8 mouse cellular contexts compared by ENCODE assay signal in the genomic region with DNA sequence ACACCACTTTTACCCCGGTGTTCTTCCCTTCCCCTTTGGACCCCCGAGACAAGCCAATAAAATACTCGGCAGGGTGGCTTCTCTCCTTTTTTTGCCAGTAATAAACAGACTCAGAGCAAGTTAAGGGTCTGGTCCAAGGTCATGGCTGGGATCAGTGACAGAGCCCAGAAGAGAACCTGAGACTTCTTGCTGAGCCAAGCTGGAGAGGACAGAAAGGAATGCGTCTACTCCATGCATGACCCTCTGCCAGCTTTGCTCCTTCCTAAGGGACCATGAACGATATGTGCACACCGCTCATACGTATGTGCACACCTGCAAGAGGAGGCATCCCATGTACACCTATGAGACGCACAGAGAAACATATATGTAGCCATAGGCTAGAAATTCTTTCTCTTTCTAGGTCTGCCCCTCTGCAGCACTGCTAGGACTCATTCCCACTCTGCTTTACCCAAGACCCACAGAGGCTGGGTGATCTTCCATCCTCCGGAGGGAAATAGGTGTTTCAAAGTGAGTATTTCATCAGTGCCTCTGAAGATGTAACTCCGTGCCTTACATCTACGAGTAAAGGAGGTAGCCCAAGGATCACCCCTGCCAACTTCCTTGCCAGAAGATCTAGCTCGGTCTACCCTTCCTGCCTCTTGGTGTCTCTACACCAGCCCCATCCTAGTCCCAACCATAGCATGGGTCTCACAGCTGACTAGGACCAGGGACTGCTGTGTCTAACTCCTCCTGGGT. TPM values are rescaled to one million over a fixed set of nuclear protein-coding genes. Genes with fewer than 3 reads are reported as not detected.
DNase-seq lines count a peak whose midpoint lies in the region; ATAC-seq and TF ChIP-seq lines count a peak whose summit lies in the region.

No protein-coding gene starts in this region.

- no peaks in the 10 kb centered on the region for H3K79me2 ChIP-seq in myocyte (ENCODE audit: control insufficient read depth, insufficient read depth)

- H3K9ac ChIP-seq in kidney, embryonic 15.5 days: peak overlapping the region; percentile 65
- H3K9ac ChIP-seq in hindbrain, embryonic 16.5 days (ENCODE audit: low read depth, low read length): peak overlapping the region; percentile 85

- no peak overlapping the region for H3K27ac ChIP-seq in kidney, embryonic 15.5 days
- peak overlapping the region; percentile 62; the same call in 1 of the 2 replicates for H3K27ac ChIP-seq in embryonic facial prominence, embryonic 10.5 days (replicated peaks)
- peak overlapping the region; percentile 36 for H3K27ac ChIP-seq in hindbrain, embryonic 16.5 days (ENCODE audit: low read depth, low read length)

- no peak for TF ChIP-seq POLR2A in myocyte (IDR thresholded peaks at IDR 0.05; ENCODE audit: insufficient read length, low read depth)

- H3K4me3 ChIP-seq in kidney, embryonic 15.5 days (replicated peaks): peak overlapping the region; percentile 64
- peak overlapping the region; percentile 62 for H3K4me3 ChIP-seq in embryonic facial prominence, embryonic 10.5 days
- H3K4me3 ChIP-seq in hindbrain, embryonic 16.5 days (ENCODE audit: low read length): peak overlapping the region; percentile 80
- H3K4me3 ChIP-seq in myocyte: peak overlapping the region; percentile 18

- 48% methylated on average over 12 of the region's 12 CpGs for WGBS in kidney, embryonic 15.5 days
- 55% methylated on average over 12 of the region's 12 CpGs for WGBS in embryonic facial prominence, embryonic 10.5 days
- 46% methylated on average over 12 of the region's 12 CpGs for WGBS in hindbrain, embryonic 16.5 days

- H3ac ChIP-seq in myocyte (ENCODE audit: control insufficient read depth, insufficient read length): no peak overlapping the region

- H3K4me2 ChIP-seq in kidney, embryonic 15.5 days: peak overlapping the region; percentile 91
- H3K4me2 ChIP-seq in hindbrain, embryonic 16.5 days (ENCODE audit: low read length): peak overlapping the region; percentile 88
- peak overlapping the region; percentile 79 for H3K4me2 ChIP-seq in myocyte (ENCODE audit: low read depth)

- no peak for DNase-seq in kidney, postnatal 10 days
- DNase-seq in embryonic facial prominence, embryonic 10.5 days (ENCODE audit: low spot score): no peak
- no peak for DNase-seq in MN1 (ENCODE audit: low spot score)
- DNase-seq in layer of hippocampus, postnatal 10 days (ENCODE audit: low spot score in 2 of 2): no peak

- no peak for ATAC-seq in kidney, embryonic 15.5 days (replicated peaks; ENCODE audit: low FRiP score)
- no peak for ATAC-seq in hindbrain, embryonic 16.5 days
- ATAC-seq in monocyte, adult 5-6 weeks (replicated peaks; ENCODE audit: insufficient number of reproducible peaks, low FRiP score, low TSS enrichment, poor library complexity, severe bottlenecking): no peak

- H3K4me1 ChIP-seq in kidney, embryonic 15.5 days: peaks cover 26% of the 10 kb centered on the region
- H3K4me1 ChIP-seq in embryonic facial prominence, embryonic 10.5 days: peaks cover 31% of the 10 kb centered on the region
- peaks cover 34% of the 10 kb centered on the region for H3K4me1 ChIP-seq in hindbrain, embryonic 16.5 days (ENCODE audit: control insufficient read depth, insufficient read depth, low read depth, low read length)

- H3K9me3 ChIP-seq in kidney, embryonic 15.5 days (replicated peaks): no peaks in the 10 kb centered on the region
- H3K9me3 ChIP-seq in embryonic facial prominence, embryonic 10.5 days: no peaks in the 10 kb centered on the region
- H3K9me3 ChIP-seq in hindbrain, embryonic 16.5 days (ENCODE audit: control insufficient read depth, low read length): no peaks in the 10 kb centered on the region

- H3K27me3 ChIP-seq in kidney, embryonic 15.5 days: peaks cover 17% of the 10 kb centered on the region
- peaks cover 35% of the 10 kb centered on the region for H3K27me3 ChIP-seq in embryonic facial prominence, embryonic 10.5 days (replicated peaks; ENCODE audit: low read depth, poor library complexity, severe bottlenecking)
- no peaks in the 10 kb centered on the region for H3K27me3 ChIP-seq in hindbrain, embryonic 16.5 days (replicated peaks; ENCODE audit: control insufficient read depth, insufficient read depth, low read length)
- H3K27me3 ChIP-seq in myocyte (ENCODE audit: control insufficient read depth, insufficient read depth, insufficient read length): peaks cover 17% of the 10 kb centered on the region

- no peaks in the 10 kb centered on the region for H3K36me3 ChIP-seq in kidney, embryonic 15.5 days
- no peaks in the 10 kb centered on the region for H3K36me3 ChIP-seq in embryonic facial prominence, embryonic 10.5 days (replicated peaks)
- H3K36me3 ChIP-seq in hindbrain, embryonic 16.5 days (ENCODE audit: control insufficient read depth, insufficient read depth, low read length): no peaks in the 10 kb centered on the region
- no peaks in the 10 kb centered on the region for H3K36me3 ChIP-seq in myocyte (ENCODE audit: control insufficient read depth, insufficient read depth)

TF ChIP-seq in myocyte, 11 proteins besides CTCF, POLR2A, EP300 and RAD21:
- TF ChIP-seq MYOD1 (IDR thresholded peaks at IDR 0.05; ENCODE audit: control insufficient read depth in 1 of 3, insufficient read length in 2 of 3, low read depth in 2 of 3) (no peak), SRF (IDR thresholded peaks at IDR 0.05; ENCODE audit: control insufficient read depth, insufficient read length, low read depth) (no peak), E2F4 (IDR thresholded peaks at IDR 0.05; ENCODE audit: insufficient read depth) (no peak), MYOG (IDR thresholded peaks at IDR 0.05; ENCODE audit: control insufficient read depth in 1 of 3, insufficient read depth in 1 of 3, insufficient read length in 2 of 3, low read depth in 2 of 3) (no peak), REST (IDR thresholded peaks at IDR 0.05; ENCODE audit: insufficient read depth, insufficient read length) (no peak), USF1 (IDR thresholded peaks at IDR 0.05; ENCODE audit: low read depth) (no peak), CEBPB (IDR thresholded peaks at IDR 0.05; ENCODE audit: insufficient read depth, poor library complexity, severe bottlenecking) (no peak), POLR2AphosphoS2 (IDR thresholded peaks at IDR 0.05; ENCODE audit: insufficient read length, low read depth) (no peak), TCF3 (IDR thresholded peaks at IDR 0.05; ENCODE audit: insufficient read length, low read depth) (no peak), TCF12 (IDR thresholded peaks at IDR 0.05; ENCODE audit: insufficient read depth, poor library complexity, severe bottlenecking) (no peak), MAX (IDR thresholded peaks at IDR 0.05; ENCODE audit: low read depth) (no peak)

RNA-seq across cellular contexts. Expression of a gene that starts 0.7 kb away (rescaled TPM):
- 0.81 and 0.90 TPM in 2 replicates for polyA plus RNA-seq in kidney, embryonic 15.5 days (2015; fragmentation: Nextera tagmentation; extraction: Ambion mirVana)
- polyA plus RNA-seq in embryonic facial prominence, embryonic 10.5 days (2016; fragmentation: Nextera tagmentation; extraction: Ambion mirVana): 0.83 and 0.95 TPM in 2 replicates
- 9.8 and 11.4 TPM in 2 replicates for polyA plus RNA-seq in hindbrain, embryonic 16.5 days (2015; fragmentation: Nextera tagmentation; extraction: Ambion mirVana)
- polyA plus RNA-seq in myocyte (2012; fragmentation: generic; extraction: Trizol): 0.38 TPM
- 1 to 10 TPM; 2.5 to 3.2 TPM for total RNA-seq in layer of hippocampus, postnatal 10 days (2021)
- not detected in 3 replicates for total RNA-seq in monocyte, adult 5-6 weeks (2017)

RNA-seq across cellular contexts. Expression of a gene that starts 2.9 kb away (rescaled TPM):
- 10.9 and 11.8 TPM in 2 replicates for polyA plus RNA-seq in kidney, embryonic 15.5 days (2015; fragmentation: Nextera tagmentation; extraction: Ambion mirVana)
- 10.7 and 11.6 TPM in 2 replicates for polyA plus RNA-seq in embryonic facial prominence, embryonic 10.5 days (2016; fragmentation: Nextera tagmentation; extraction: Ambion mirVana)
- 17.5 and 18.7 TPM in 2 replicates for polyA plus RNA-seq in hindbrain, embryonic 16.5 days (2015; fragmentation: Nextera tagmentation; extraction: Ambion mirVana)
- polyA plus RNA-seq in myocyte (2012; fragmentation: generic; extraction: Trizol): 17.7 TPM
- total RNA-seq in layer of hippocampus, postnatal 10 days (2021): 10 to 100 TPM; 14.6 to 19.9 TPM
- 4.7 to 6.5 TPM (median 5.1 TPM) in 3 replicates for total RNA-seq in monocyte, adult 5-6 weeks (2017)

RNA-seq across cellular contexts. Expression of a gene that starts 45.3 kb away (rescaled TPM):
- polyA plus RNA-seq in kidney, embryonic 15.5 days (2015; fragmentation: Nextera tagmentation; extraction: Ambion mirVana): 11.1 and 14.1 TPM in 2 replicates
- 6.7 and 7.2 TPM in 2 replicates for polyA plus RNA-seq in embryonic facial prominence, embryonic 10.5 days (2016; fragmentation: Nextera tagmentation; extraction: Ambion mirVana)
- polyA plus RNA-seq in hindbrain, embryonic 16.5 days (2015; fragmentation: Nextera tagmentation; extraction: Ambion mirVana): 10.9 and 13.7 TPM in 2 replicates
- 0.64 TPM for polyA plus RNA-seq in myocyte (2012; fragmentation: generic; extraction: Trizol)
- 10 to 100 TPM in 1 of 2 experiments, 1 to 10 TPM in 1; 5.9 to 10.0 TPM for total RNA-seq in layer of hippocampus, postnatal 10 days (2021)
- 2.0 to 4.4 TPM (median 3.0 TPM) in 3 replicates for total RNA-seq in monocyte, adult 5-6 weeks (2017)

RNA-seq across cellular contexts. Expression of a gene that starts 51.4 kb away (rescaled TPM):
- polyA plus RNA-seq in kidney, embryonic 15.5 days (2015; fragmentation: Nextera tagmentation; extraction: Ambion mirVana): 7.8 and 8.3 TPM in 2 replicates
- 4.9 and 5.1 TPM in 2 replicates for polyA plus RNA-seq in embryonic facial prominence, embryonic 10.5 days (2016; fragmentation: Nextera tagmentation; extraction: Ambion mirVana)
- 3.2 TPM in 2 replicates for polyA plus RNA-seq in hindbrain, embryonic 16.5 days (2015; fragmentation: Nextera tagmentation; extraction: Ambion mirVana)
- polyA plus RNA-seq in myocyte (2012; fragmentation: generic; extraction: Trizol): 3.9 TPM
- 1 to 10 TPM; 1.7 to 1.8 TPM for total RNA-seq in layer of hippocampus, postnatal 10 days (2021)
- total RNA-seq in monocyte, adult 5-6 weeks (2017): 69.0 to 81.2 TPM (median 74.8 TPM) in 3 replicates

RNA-seq across cellular contexts. Expression of a gene that starts 58.3 kb away (rescaled TPM):
- 0.84 and 0.93 TPM in 2 replicates for polyA plus RNA-seq in kidney, embryonic 15.5 days (2015; fragmentation: Nextera tagmentation; extraction: Ambion mirVana)
- 0.45 and 0.50 TPM in 2 replicates for polyA plus RNA-seq in embryonic facial prominence, embryonic 10.5 days (2016; fragmentation: Nextera tagmentation; extraction: Ambion mirVana)
- 8.1 and 9.0 TPM in 2 replicates for polyA plus RNA-seq in hindbrain, embryonic 16.5 days (2015; fragmentation: Nextera tagmentation; extraction: Ambion mirVana)
- 0.50 TPM for polyA plus RNA-seq in myocyte (2012; fragmentation: generic; extraction: Trizol)
- 10 to 100 TPM; 21.4 to 27.2 TPM for total RNA-seq in layer of hippocampus, postnatal 10 days (2021)
- not detected in 3 replicates for total RNA-seq in monocyte, adult 5-6 weeks (2017)

Comparison
In these comparisons a context has a peak if more than half of its experiments do, and no peak if none do; other contexts are left out.
1. H3K4me3 ChIP-seq: peak in every context shown above with its lines; median percentile 80 in hindbrain, embryonic 16.5 days; 64 in kidney, embryonic 15.5 days; 62 in embryonic facial prominence, embryonic 10.5 days; 18 in myocyte.